In genomic region chr3:38591531-38591930, GRCm38 (mm10) we compare ENCODE assay signal across 30 mouse cellular contexts.
"Had no signal": no experiment of that assay in that cellular context is flagged by ENCODE, and none has a peak within 500 bp of the region (broad histone marks: within the 10 kb centered on the region; RNA-seq: fewer than 3 reads in every experiment).

No protein-coding gene starts in this region.

- DNase-seq: heart, postnatal 10 days; heart, postnatal 14 days; heart, postnatal 36 days; heart, postnatal 4 days; kidney, adult 11 months; kidney, adult 18-20 months; kidney, adult 2 months; kidney, adult 8-10 months; kidney, adult 9 months; kidney, postnatal 10 days; kidney, postnatal 14 days; kidney, postnatal 25 days; kidney, postnatal 36 days; kidney, postnatal 4 days; layer of hippocampus, adult 9-11 months; layer of hippocampus, postnatal 36 days had no signal

- H3K4me3 ChIP-seq: heart, embryonic 10.5 days; heart, embryonic 12.5 days; heart, embryonic 13.5 days; heart, embryonic 15.5 days; hindbrain, embryonic 10.5 days; hindbrain, embryonic 12.5 days; hindbrain, embryonic 13.5 days; hindbrain, embryonic 15.5 days; intestine, embryonic 15.5 days; kidney, embryonic 15.5 days; layer of hippocampus, adult 2 months; left cerebral cortex, adult 2 months had no signal

- H3K36me3 ChIP-seq: heart, embryonic 10.5 days; heart, embryonic 12.5 days; heart, embryonic 13.5 days; heart, embryonic 15.5 days; hindbrain, embryonic 10.5 days; hindbrain, embryonic 12.5 days; hindbrain, embryonic 13.5 days; hindbrain, embryonic 15.5 days; intestine, embryonic 15.5 days; kidney, embryonic 15.5 days had no signal

- H3K27me3 ChIP-seq: heart, embryonic 12.5 days; heart, embryonic 13.5 days; heart, embryonic 15.5 days; hindbrain, embryonic 12.5 days; hindbrain, embryonic 13.5 days; hindbrain, embryonic 15.5 days; intestine, embryonic 15.5 days; kidney, embryonic 15.5 days had no signal

- H3K4me2 ChIP-seq: heart, embryonic 11.5 days; heart, embryonic 12.5 days; heart, embryonic 13.5 days; heart, embryonic 15.5 days; hindbrain, embryonic 12.5 days; hindbrain, embryonic 13.5 days; hindbrain, embryonic 14.5 days; hindbrain, embryonic 15.5 days; intestine, embryonic 15.5 days; kidney, embryonic 15.5 days had no signal
